Mouse (Mus musculus) 3134 (cell line): ENCODE results near the gene Xylt1.

Source experiments
- DNase-seq: peaks from one replicate; pipeline ENCODE4 v3.0.0-alpha.2; 2011; ENCODE audit warnings: low spot score; ENCODE audit not compliant: insufficient read length; ENCODE audit errors: extremely low read depth

Xylt1 gene

DNA sequence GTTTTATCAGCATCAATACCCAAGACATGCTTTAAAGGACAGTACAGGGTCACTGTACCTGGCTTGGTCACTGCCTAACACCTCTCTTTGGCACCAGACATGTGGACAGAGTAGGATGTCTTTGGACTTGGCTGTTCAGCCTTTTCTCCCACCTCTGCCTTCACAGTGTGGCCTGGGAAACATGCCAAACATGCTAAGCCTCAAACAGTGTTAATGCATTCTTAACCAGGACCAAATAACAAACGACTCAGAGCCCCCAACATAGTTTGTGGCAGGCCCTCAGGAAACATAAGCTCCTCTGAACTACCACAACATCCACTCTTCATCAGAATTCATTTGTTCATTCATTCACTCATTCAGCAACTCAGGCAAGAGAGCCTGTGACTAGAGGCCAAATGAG lies 207.6 kb downstream of the Xylt1 start:
- no peak for DNase-seq

DNA sequence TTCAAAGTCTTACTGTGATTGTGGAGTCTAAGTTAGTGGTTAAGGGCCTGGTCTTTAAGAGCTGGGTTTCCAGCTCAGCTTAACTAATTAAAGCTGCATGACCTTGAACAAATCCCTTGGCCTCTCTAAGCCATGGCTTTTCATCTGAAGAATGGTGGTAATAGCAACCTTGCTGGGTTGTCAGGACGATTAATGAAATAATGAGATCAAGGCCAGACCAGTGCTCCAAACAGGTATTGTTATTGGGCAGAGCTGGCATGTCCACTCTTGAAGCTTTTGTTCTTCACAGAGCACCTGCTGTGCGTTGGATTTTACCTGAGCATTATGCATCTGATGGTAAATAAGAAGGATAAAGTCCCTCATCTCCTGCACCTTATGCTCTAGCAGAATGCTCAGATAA lies 208.6 kb downstream of the Xylt1 start:
- DNase-seq, result no peak

DNA sequence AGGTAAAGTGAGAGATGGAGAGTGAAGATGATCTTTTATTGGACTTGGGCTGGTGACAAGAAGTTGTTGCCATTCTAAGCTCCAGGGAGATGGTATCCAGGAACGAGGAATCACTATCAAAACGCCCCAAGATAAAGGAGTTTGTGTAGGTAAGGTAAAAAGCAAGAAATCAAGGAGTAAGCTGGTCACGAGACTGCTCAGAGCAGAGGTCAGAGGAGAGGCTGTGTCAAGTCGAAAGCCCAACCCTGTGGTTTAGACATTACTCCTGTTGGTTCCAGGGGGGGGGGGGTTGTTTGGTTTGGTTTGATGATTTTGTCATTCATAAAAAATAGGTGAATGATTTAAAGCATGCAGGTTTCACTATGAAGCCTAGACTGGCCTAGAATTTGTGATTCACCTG lies 209.0 kb downstream of the Xylt1 start:
- DNase-seq, result no peak

DNA sequence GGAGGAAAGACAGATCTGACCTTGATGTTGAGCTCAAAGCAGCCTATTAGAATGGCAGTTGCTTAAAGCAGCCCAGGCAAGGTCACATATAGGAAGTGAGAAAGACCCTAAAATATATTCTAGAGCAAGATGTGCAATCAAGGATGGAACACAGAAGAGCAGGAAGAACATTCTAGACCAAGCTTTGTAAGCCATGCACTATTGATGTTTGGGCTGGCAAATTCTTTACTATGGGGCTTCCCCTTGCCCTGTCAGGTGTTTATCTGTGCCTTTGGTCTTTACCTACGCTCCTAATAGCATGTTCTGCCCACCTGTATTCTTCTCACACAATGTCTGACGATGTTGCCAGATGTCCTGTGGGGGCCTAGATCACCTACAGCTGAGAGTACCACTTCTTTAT lies 213.4 kb downstream of the Xylt1 start:
- no peak for DNase-seq

DNA sequence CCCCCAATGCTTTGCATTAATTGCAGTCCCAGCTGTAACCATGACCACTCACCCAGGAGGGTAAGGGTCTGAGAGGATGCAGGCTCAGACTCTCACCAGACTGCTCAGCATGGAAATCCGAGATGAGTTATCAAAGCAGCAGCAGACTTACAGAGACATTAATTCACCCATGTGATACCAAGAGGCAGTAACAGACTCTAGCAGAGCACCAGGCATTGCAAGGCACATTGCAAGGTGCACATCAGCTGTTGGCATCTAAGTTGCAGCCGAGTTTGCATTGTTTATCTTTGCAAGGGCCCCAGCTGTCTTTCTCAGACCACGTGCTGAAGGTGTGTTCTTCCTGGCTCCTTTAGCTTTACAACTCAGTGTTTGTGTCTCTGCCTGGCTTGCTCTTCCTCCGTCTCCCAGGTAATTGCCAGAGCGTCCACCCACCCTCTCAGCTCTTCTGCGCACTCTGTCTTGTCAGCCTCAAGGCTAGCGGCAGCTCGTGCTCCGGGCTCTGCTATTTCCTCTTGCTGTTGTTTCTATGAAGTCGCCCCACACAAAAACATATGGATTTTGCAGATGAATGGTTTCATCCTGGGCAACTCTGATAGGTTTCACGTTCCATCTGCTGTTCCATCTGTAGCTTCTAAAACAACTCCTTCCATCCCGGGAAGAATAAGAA lies 214.4 kb downstream of the Xylt1 start:
- no peak for DNase-seq

DNA sequence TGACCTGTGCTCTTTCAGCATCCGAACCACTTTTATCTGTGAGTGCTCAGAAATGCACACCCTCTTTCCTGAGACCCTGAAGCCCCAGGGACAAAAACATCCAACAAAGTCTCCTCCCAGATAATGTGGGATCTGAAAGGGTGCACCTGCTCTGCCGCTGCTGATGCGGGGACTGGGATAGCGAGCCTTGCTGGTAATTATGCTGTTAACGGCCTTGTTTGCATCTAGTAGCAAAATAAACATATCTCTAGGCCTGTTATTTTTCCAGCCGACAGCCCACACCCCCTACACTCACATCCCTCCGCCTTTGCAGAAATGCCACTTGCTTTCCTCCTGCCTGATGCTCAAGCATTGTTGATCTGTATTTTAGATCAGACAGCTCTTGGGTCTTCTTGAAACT lies 219.7 kb downstream of the Xylt1 start:
- DNase-seq, result no peak

DNA sequence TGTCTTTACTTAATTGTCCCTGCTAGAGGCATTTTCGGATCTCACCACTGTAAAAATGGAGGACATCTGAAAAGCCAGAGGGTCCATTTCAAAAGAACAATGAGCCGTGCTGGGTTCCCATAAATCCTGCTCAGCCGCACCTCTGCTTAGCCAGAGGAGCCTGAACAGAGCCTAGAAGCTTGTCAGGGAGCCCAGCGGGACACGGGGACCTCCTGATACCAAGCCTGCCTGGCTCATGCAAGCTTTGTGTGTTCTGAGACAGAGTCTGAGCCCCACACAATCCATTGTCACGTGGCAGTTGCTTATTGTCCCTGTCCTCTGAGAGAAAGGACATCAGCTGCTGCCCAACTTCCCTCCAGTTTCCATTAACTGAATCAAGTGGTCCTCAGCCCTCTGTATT lies 229.7 kb downstream of the Xylt1 start:
- DNase-seq, result no peak

DNA sequence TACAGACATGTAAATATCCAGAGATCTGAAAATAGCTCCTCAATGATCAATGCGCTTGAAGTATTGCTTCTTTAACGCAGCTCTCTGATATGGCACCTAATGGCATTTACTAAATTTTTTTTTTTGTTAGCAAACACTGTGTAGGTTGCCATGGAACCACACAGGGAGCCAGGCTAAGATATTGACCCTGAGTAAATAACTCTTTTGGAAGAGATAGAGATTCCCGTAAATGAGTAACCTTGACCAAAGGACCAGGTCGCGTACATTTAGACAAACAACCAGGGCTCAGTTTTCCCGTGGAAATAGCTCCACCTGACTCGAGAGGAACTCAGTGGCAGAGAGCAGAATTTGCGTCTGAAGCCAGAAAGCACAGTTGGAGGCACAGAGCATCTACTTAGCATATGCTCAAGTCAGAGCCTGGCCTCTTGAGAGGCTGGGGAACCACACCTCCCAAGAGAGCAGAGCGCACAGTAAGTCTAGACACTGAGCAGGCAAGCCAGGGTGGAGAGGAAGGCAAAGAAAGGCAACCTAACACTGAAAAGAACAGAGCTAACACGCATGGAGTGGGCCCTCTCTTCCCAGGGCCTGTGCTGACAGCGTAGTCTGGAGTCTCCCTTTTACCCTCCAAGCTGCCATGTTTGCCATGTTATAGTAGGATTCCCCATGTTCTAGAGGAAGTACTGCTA lies 232.2 kb downstream of the Xylt1 start:
- no peak for DNase-seq

DNA sequence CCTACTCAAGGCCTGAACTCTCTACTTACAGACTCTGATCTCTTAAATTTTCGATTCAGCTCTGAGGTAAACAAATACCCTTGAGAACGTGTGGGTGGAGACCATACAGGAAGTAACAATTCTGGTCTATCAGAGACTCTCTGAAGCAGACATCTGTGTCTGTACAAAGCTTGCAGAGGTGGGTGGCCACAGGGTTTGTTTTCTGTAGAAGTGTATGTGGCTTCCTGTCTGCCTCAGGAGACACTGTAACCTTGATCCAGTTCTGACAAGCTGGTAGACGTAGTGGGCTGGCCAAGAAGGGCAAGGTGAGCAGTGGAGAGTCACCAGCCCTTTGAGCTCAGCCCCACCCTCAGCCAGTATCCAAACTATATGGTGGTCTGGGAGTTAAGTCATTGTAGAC lies 233.0 kb downstream of the Xylt1 start:
- no peak for DNase-seq

DNA sequence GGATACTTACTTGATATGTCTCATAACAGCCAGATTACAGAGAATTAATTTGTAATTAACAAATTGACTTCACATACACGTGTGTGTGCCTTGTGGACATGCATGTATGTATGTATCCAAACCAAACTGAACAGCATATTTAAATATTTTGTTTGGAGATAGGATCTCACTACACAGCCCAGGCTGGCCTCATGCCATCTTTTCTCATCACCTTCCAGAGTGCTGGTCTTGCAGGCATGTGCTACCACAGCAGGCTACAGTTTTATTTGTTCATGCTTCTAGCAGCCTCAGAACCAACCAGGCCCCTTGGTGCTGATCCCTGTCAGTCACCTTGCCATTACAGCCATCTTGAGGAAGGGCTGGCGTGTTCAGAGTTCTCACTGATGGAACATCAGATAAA lies 233.6 kb downstream of the Xylt1 start:
- no peak for DNase-seq

DNA sequence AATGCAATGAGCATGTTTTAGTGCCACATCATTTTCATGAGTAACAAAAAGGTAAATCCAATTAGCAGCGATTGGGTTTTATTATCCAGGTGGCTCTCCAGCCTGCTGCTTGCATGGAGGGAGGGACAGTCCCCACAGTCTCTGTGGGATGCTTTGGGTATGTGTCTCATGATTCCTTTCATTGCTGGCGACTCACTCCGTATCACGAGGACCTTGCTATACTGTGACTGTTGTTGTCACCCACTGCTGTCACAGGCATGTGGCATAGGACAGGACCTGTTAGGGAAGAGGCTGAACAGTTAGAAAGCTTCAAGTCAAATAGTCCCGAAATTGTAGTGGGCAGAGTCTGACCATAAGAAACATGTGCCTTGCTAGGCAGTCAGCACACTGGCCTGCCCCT lies 234.1 kb downstream of the Xylt1 start:
- DNase-seq, result no peak

DNA sequence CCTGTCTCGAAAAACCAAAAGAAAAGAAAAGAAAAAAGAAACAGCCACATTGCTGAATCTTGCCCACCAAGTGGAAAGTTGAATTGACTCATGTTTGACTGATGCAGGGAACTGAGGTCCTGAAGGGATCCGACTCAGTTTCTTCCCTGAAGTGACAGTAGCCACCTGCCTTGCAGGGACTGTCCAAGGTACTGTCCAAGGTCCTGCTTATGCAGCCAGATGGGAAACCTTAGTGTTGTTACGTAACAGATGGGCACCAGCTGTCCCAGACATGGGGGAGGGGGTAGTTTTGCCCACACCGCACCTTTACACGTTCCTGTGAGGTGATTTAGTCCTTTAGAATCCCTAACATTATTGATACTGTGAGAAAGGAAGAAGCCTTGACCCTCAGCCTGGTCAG lies 235.5 kb downstream of the Xylt1 start:
- DNase-seq, result no peak

DNA sequence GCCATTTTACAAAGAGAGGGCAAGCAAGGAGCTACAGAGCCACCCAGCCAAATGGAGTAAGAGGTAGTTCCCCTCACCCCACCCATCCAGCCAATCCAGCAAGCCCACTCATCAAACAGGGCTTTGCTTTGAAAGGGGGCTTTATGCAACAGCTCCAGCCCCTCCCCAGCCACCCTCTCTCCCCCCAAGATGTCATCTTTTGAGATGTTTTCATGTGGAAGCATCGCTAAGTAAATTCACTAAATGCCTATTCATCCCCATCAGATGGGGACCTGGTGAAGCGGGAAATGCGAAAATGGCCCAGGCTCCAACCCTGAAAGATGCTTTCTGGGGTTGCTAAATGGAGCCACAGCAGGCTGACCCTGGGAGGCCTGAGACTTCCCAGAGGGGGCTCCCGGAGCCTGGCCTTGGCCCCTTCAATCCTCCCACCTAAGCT lies 238.0 kb downstream of the Xylt1 start:
- DNase-seq, result no peak

DNA sequence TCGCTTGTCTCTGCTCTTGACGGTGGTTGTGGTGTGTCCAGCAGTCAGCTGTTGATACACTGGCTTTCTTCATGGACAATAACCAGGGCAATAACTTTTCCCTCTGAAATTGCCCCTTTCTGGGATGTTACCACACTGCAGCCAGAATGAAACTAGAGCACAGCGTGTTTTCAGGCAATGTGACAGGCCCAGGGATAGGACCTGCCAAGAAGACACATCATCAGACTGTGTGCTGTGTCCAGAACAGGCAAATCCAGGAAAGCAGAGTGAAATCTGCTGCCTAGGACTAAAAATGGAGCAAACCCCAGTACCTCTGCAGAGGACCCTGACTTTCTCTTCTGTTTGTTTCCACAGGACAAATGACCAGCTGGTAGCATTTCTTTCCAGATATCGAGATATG lies 240.8 kb downstream of the Xylt1 start:
- DNase-seq, result no peak

DNA sequence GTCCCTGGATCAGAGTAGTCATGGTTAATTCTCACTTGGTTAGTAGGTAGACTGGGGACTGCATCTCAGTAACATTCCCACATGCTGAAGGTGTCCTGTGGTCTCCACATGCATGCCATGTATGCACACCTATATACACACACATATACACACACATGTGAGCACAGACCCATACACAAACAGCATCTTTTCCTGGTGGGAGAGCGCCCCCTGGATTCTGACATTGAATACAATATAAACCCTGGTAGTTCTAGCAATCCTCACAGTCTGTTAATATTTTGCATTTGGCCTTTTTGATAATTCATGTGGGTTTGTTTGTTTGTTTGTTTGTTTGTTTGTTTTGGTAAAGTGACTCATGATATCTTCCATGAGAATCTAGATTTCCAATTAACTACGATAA lies 242.0 kb downstream of the Xylt1 start:
- DNase-seq, result no peak

DNA sequence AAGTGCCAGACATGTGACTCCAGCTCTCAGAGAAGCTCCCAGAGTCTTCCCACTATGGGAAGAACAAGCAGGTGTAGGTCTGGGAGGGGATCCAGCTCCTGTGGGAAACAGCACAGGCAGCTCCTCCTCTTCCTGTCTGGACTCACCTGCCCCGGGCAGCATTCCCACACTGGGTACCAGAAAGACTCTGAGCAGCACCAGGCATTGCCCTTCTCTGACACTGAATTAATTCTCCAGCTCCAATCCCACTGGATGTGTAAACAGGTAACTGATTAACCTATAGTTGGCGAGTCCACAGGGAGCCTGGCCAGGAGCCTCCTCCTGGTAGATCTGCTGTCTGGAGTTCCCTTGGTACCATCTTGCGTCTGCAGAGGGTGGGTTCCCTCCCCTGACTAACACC lies 248.0 kb downstream of the Xylt1 start:
- DNase-seq, result no peak

DNA sequence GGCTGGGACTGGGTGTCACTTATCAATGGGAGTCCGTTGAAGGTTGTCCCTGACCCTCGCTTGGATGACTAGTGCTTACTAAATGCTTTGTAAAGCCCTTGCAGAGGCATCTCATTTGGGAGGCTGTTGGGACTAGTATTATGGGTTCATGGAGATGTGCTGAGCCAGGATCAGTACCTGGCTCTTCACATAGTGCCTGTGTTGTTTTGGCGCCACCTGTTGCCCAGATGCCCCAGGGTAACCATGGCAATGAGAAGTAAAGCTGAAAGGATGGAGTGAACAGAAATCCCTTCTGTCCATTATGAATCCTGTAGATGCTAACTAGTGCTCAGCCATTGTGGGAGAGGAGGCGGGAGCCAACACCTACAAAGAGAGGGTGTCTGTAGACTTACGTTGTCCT lies 249.9 kb downstream of the Xylt1 start:
- DNase-seq, result no peak

DNA sequence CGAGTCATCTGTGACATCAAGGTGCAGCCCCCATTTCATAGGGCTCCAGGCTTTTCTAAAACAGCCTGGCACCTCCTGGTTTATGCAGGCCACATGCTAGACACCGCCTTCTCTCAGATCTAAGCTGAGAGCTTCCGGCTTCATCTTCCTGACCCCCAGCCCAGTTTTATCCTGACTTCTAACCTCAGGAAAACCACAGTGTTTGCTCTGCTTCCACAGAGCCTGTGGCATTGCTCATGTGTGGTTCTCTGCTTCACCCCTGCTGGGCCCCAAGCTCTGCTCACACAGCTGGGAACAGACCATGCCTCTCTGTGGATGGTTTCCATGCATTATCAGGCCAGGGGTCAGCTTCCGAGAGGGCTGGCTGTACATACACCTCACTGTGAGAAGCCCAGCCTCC lies 254.8 kb downstream of the Xylt1 start:
- DNase-seq, result no peak

DNA sequence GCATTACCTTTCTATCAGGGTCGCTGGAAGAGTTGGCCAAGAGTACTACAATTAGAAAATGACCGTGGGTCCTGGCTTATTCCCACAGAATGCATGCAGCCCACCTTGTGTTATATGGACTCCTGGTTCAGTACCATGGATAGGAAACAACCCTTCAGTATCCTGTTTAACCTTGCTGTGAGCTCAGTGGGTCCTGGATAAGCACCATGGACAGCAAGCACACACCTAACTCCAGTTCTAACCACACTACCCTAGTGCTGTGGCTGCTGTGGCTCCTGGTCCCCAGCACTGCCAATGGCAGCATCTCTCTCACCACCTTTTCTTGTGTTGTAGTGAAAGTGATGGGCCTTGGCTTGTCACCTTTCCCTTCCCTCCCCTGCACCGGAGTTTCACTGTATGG lies 255.9 kb downstream of the Xylt1 start:
- DNase-seq, result no peak

DNA sequence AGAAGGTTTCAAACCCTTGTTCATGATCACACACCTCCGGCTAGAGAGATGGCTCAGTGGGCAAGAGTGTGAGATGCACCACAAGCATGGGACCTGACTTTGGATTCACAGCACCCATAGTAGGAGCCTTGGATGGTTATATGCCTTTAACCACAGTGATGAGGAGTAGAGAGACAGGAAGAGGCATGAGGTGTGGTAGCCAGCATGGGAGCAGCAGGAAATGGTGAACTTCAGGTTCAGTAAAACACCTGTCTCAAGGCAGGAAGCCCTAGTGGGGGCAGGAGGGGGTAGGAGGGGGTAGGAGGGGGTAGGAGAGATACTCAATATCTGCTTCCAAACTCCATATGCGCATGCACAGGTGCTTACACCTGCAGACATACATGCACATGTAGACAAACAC lies 257.2 kb downstream of the Xylt1 start:
- DNase-seq, result no peak

DNA sequence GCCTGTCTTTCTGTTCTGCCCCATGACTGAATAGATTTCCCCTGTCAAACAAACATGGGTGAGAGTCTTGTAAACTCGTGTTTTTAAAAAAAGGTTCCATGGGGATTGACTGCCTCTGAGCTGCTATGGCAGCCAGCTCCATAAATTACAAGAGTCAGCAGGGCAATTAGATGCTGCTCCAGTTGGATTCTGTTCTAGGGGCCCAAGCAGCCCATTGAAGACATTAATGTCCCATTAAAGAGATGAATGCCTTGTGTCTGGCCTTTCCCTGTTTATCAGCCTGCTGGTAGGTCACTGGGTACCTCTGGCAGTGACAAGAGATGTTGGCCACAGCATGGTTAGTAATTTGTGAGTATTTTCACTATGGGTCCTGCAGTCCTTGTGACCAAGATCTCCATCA lies 271.9 kb downstream of the Xylt1 start:
- no peak for DNase-seq

DNA sequence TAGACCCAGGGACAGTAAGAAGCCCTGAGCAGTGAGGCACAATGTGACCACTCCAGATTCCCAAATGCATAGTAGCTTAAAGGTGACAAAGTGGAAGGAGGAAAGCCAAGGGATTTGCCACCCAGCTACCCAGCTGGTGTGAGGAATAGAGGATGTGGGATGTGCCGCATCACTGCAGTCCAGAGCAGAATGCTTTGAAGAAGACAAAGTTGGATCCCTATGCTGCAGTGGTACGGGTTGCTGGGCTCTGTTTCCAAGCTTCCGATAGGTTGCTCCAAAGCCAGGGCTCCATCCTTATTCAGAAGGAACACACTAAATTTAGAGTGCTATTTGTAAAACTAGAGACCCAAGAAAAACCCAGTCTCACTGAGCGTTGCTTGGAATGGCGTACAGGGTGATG lies 275.0 kb downstream of the Xylt1 start:
- no peak for DNase-seq

DNA sequence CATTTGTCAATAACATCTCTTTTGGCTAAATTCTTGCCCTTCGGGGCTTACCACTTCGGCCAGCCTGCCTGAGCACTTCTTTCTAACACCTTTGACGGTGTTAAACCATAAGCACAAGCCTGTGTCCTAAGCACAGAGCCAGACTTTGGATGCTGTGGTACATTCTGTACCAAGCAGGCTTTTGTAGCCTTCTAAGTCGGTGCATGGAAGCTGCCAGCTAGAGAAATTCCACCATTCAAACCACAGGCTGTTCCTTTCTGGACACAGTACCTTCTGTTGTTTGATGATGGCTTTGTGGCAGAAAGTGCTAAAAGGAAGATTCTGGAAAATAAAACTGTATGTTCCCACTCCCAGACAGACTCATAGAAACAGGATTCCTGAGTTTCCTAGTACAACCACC lies 277.4 kb downstream of the Xylt1 start:
- DNase-seq, result no peak
